Mouse (Mus musculus): Measurements from ENCODE around the gene Mrps35.

DNA sequence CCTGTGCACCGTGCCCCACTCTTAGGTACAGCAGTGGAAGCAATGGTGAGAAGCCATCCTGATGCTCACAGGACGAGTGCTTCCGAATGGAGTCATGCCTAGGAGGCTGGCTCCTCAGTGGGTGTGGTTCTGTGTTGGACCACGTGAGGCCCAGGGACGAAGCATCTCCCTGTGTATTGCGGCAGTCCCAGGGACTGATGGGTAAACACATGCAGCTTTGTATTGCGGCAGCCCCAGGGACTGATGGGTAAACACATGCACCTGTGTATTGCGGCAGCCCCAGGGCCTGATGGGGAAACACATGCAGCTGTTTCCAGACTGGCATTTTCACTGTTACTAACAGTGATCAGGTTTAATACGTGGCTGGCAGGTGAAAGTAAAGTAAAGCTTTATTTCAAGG lies 19.1 kb downstream of the Mrps35 start:
- TF ChIP-seq CTCF (IDR thresholded peaks at IDR 0.05; ENCODE audit: borderline replicate concordance, insufficient read depth, low read length) (no peak), POLR2A (IDR thresholded peaks at IDR 0.05; ENCODE audit: low read depth, low read length) (no peak)

All from embryonic fibroblast, embryonic 13.5 days (primary cell).